Mouse (Mus musculus) ES-E14 (cell line): Measurements from ENCODE around the gene Gm6588. TPM values are rescaled to one million over a fixed set of nuclear protein-coding genes. Genes with fewer than 3 reads are reported as not detected.

ENCODE experiments used
- DNase-seq: peaks from one replicate; pipeline ENCODE4 v3.0.0-alpha.2; 2013; ENCODE audit warnings: low read depth, low spot score
- H3K27ac ChIP-seq: 2 replicates; pipeline ENCODE4 v1.5.1; 2012; ENCODE audit warnings: low read depth, mild to moderate bottlenecking, low read length, moderate library complexity, mixed read lengths; ENCODE audit not compliant: poor library complexity, insufficient read depth, severe bottlenecking
- H3K36me3 ChIP-seq: 2 replicates; pipeline ENCODE4 v1.6.1; 2012; ENCODE audit warnings: mild to moderate bottlenecking, low read length, moderate library complexity, mixed read lengths; ENCODE audit not compliant: control insufficient read depth, poor library complexity, insufficient read depth, severe bottlenecking
- H3K4me1 ChIP-seq, 2 experiments: fragments of 150-350 bp in 1 of 2; sonication (generic) in 1 of 2; 2 replicates each; pipeline ENCODE4 v1.6.1; 2012; ENCODE audit warnings: low read length in 2 of 2, mild to moderate bottlenecking in 1 of 2, mixed read lengths in 1 of 2; ENCODE audit not compliant: control insufficient read depth in 2 of 2, insufficient read depth in 2 of 2, poor library complexity in 1 of 2
- H3K4me3 ChIP-seq, 2 experiments: fragments of 150-350 bp in 1 of 2; sonication (generic) in 1 of 2; 2 replicates each; pipeline ENCODE4 v1.5.1; 2012; ENCODE audit warnings: low read length in 2 of 2, low read depth in 1 of 2, mild to moderate bottlenecking in 1 of 2, mixed read lengths in 1 of 2; ENCODE audit not compliant: insufficient read depth in 1 of 2, poor library complexity in 1 of 2, severe bottlenecking in 1 of 2
- H3K9ac ChIP-seq: 2 replicates; pipeline ENCODE4 v1.6.1; 2012; ENCODE audit warnings: low read depth, mild to moderate bottlenecking, low read length, mixed read lengths; ENCODE audit not compliant: poor library complexity, insufficient read depth, severe bottlenecking
- H3K9me3 ChIP-seq: fragments of 150-350 bp; sonication (generic); 2 replicates; pipeline ENCODE4 v1.6.1; 2012; ENCODE audit warnings: low read depth, mild to moderate bottlenecking, low read length; ENCODE audit not compliant: control insufficient read depth, insufficient read depth
- CHD2 ChIP-seq: IDR thresholded peaks from 2 replicates; pipeline ENCODE4 v1.6.1; 2014; ENCODE audit warnings: mild to moderate bottlenecking, low read depth, low read length, inconsistent platforms
- HCFC1 ChIP-seq: IDR thresholded peaks from 2 replicates; pipeline ENCODE4 v1.6.1; 2012; ENCODE audit warnings: low read length, inconsistent platforms, borderline replicate concordance; ENCODE audit not compliant: insufficient read depth
- MAFK ChIP-seq: IDR thresholded peaks from 2 replicates; pipeline ENCODE4 v1.6.1; 2014; ENCODE audit warnings: mild to moderate bottlenecking, low read depth, low read length, inconsistent platforms; ENCODE audit not compliant: insufficient read depth
- ZC3H11A ChIP-seq: IDR thresholded peaks from 2 replicates; pipeline ENCODE4 v1.6.1; 2012; ENCODE audit warnings: low read depth, mild to moderate bottlenecking, inconsistent platforms, low read length, borderline replicate concordance
- ZNF384 ChIP-seq: IDR thresholded peaks from 2 replicates; pipeline ENCODE4 v1.6.1; 2012; ENCODE audit warnings: low read depth, low read length, inconsistent platforms
- in situ Hi-C, 2 experiments: fragments of 600-800 bp; cut with MboI; formaldehyde crosslinking; loops; one replicate each; pipeline ENCODE4 v1.15.1; 2025; ENCODE audit warnings: low sequenced_read_pairs in 2 of 2, inconsistent platforms in 1 of 2; ENCODE audit not compliant: unreplicated experiment in 2 of 2
- total RNA-seq: library from RNA; depleted of rRNA; stranded (reverse); fragments of 300-350 nt; gene quantifications from 2 replicates; pipeline ENCODE4 v1.2.3, GENCODE M21; 2012

Gene Gm6588
- total RNA-seq, 1 experiment = 0.09 TPM

GRCm38 (mm10) chr5:112481946-112482410, 32.8 kb downstream of the Gm6588 start:
- in situ Hi-C loops = no loop called here
- no peak for TF ChIP-seq ZC3H11A
- TF ChIP-seq HCFC1 = no peak
- TF ChIP-seq ZNF384 = no peak
- no peak for TF ChIP-seq CHD2
- TF ChIP-seq MAFK = no peak
- Histone ChIP-seq H3K27ac (no peak overlapping the region), H3K4me1 (peaks cover 0 to 2% of the 10 kb centered on the region in 2 experiments; a peak in 1 of 4 replicates), H3K36me3 (no peaks in the 10 kb centered on the region), H3K9me3 (no peaks in the 10 kb centered on the region), H3K9ac (no peak overlapping the region), H3K4me3 (no peak overlapping the region)
- no peak for DNase-seq

GRCm38 (mm10) chr5:112482551-112482950, 33.3 kb downstream of the Gm6588 start:
- peaks cover 0 to 2% of the 10 kb centered on the region in 2 experiments; a peak in 1 of 4 replicates for H3K4me1 ChIP-seq
- no peak overlapping the region for H3K9ac ChIP-seq
- no peaks in the 10 kb centered on the region for H3K9me3 ChIP-seq
- in situ Hi-C loops = no loop called here
- no peak overlapping the region for H3K27ac ChIP-seq
- no peak for TF ChIP-seq CHD2
- TF ChIP-seq ZNF384 = no peak
- TF ChIP-seq ZC3H11A = no peak
- no peak for TF ChIP-seq HCFC1
- H3K36me3 ChIP-seq = no peaks in the 10 kb centered on the region
- no peak overlapping the region for H3K4me3 ChIP-seq
- DNase-seq = no peak

DNA sequence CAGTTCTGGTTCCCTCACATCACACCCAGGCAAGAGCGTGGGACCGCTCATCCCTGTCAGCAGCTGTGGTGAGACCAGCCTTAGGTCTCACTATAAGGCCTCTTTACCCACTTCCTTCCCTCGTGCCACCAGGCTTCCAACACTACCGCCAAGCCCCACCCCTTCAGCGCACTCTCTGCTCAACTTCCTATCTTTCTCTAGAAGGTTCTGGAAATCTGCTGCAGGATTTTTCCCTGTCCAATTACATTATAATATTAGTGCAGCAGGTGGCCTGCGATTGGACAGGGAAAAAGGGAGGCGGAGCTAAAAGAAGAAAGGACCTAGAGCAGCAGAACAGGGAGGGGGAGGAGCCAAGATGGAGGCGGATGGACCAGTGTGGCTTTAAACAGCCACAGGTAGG, 33.8 kb downstream of the Gm6588 start:
- no peaks in the 10 kb centered on the region for H3K36me3 ChIP-seq
- no peak for DNase-seq
- no peaks in the 10 kb centered on the region for H3K9me3 ChIP-seq
- no peak overlapping the region for H3K9ac ChIP-seq
- H3K4me1 ChIP-seq = peaks cover 0 to 2% of the 10 kb centered on the region in 2 experiments; a peak in 1 of 4 replicates
- no peak overlapping the region for H3K27ac ChIP-seq
- TF ChIP-seq ZC3H11A (no peak), MAFK (no peak), ZNF384 (no peak), HCFC1 (no peak), CHD2 (no peak)
- in situ Hi-C loops = no loop called here
- no peak overlapping the region for H3K4me3 ChIP-seq

DNA sequence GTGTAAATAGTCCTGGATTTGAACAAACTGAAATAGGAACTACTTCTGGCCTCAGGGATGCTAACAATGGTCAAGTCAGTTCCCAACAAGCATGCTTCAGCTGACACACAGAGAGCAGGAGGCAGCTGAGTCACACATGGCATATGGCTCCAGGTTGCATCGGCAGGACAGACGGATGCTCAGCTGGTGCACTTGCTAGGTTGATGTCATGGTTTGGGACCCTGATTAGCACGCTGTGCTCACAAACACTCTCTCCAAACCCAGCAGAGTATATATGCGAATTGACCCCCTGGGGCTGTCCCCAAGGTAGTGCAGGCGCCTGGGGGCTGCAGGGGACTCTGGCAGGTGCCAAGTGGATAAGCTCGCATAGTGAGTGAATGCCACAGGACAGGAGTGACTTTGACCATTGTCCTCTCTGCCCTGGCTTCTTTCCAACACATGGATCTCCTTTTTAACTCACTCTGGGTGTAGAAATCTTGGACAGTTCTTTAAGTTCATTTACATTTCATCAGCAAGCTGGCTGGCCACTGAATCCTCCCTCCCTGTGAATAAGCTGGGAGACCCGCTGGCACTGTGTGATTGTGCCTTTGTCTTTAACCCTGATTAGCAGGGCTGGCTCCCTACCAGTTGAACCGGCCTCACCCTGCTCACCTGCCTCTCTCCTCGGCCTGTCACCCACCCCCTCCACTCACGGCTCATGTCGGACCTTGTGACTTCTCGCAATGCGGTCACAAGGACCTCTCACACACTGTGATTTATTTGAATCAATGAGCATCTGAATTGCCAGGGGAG, 35.9 kb downstream of the Gm6588 start:
- Histone ChIP-seq H3K9ac (no peak overlapping the region), H3K27ac (no peak overlapping the region), H3K4me1 (peaks cover 0 to 2% of the 10 kb centered on the region in 2 experiments; a peak in 1 of 4 replicates), H3K4me3 (no peak overlapping the region), H3K36me3 (no peaks in the 10 kb centered on the region), H3K9me3 (no peaks in the 10 kb centered on the region)
- in situ Hi-C loops = no loop called here
- no peak for DNase-seq
- TF ChIP-seq HCFC1 (no peak), ZC3H11A (no peak), CHD2 (no peak), MAFK (no peak), ZNF384 (no peak)
